Mouse (Mus musculus) liver, postnatal 0 days (tissue): Measurements from ENCODE around the gene Lrrc3.
A peak's percentile ranks its signal among the peaks of the same experiment; 100 is the strongest.

Experiments used
- CTCF ChIP-seq: sonication (generic); IDR thresholded peaks from 2 replicates; pipeline ENCODE4 v1.5.1; 2016; ENCODE audit warnings: antibody characterized with exemption, low read depth
- EP300 ChIP-seq: IDR thresholded peaks from 2 replicates; pipeline ENCODE4 v1.6.1; 2016; ENCODE audit warnings: antibody characterized with exemption, low read depth, mild to moderate bottlenecking

GRCm38 (mm10) chr10:77886007-77886747 lies 16.2 kb downstream of the Lrrc3 start:
- TF ChIP-seq EP300 (no peak), CTCF (peak; percentile 37)
